Mouse (Mus musculus): ENCODE measurements around the gene Rabgap1.

DNA sequence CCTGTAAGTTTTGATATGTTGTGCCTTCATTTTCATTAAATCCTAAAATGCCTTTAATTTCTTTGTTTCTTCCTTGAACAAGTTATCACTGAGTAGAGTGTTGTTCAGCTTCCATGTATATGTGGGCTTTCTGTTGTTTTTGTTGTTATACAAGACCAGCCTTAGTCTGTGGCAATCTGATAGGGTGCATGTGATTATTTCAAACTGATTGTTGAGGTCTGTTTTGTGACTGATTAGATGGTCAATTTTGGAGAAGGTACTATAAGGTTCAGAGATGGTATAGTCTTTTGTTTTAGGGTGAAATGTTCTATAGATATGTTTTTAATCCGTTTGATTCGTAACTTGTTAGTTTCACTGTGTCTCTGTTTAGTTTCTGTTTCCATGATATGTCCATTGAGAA lies 37.0 kb downstream of the Rabgap1 start:
- no peak for TF ChIP-seq CTCF (conservative IDR thresholded peaks at IDR 0.05; ENCODE audit: low read length)
- TF ChIP-seq NANOG (IDR thresholded peaks at IDR 0.05; ENCODE audit: borderline replicate concordance, low read length): no peak
